Mouse (Mus musculus) retina, embryonic 14.5 days (tissue): ENCODE measurements at regions not wholly inside any gene's neighbourhood (a gene's known extent, or its start where the extent isn't known, plus 50 kb on each side); places are given as distances from the start of the nearest gene placed in this dataset.
A peak's percentile ranks its signal among the peaks of the same experiment; 100 is the strongest.
"Not testable (repeated sequence)": the region's sequence is repeated elsewhere in the genome, so short reads cannot be mapped to it uniquely, and the experiment has no call there.

ENCODE experiments used
- DNase-seq: peaks from one replicate; pipeline ENCODE4 v3.0.0-alpha.2; 2015; ENCODE audit warnings: low spot score

DNA sequence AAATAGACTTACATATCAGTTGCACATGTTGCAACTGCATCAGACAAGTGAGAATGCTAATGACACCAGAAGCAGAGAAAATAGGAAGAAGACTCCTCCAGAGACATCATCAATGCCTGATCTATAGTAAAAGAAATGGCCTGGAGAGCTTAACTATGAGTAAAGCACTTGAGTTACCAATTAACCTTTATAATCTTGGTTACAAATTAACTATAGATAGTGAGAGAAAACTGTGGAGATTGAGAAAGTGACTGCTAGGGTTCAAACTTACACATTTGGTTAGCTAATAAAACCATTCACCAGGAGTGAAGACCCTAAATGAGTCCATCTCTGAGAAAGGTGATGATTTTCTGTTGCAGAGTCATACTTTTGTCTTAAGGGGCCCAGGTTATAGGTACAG is 307.4 kb downstream of the Phex start:
- no peak for DNase-seq

DNA sequence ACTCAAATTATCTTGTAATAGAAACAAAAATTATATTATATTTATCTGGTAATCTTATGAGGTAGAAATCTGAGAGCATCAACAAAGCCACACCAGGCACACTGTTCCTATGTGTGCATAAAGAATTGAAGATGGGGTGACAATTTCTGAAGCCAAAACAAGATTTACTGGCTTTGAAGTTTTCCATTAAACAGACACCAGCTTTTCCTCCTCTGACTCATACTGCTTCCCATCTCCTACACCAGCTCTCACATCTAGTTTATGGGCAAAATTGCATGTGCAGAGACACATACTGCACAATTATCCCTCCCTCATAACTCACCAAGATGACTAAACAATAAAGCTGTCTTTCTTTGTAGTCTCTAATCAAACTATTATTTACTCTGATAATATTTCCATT is 335.1 kb downstream of the Phex start:
- no peak for DNase-seq

DNA sequence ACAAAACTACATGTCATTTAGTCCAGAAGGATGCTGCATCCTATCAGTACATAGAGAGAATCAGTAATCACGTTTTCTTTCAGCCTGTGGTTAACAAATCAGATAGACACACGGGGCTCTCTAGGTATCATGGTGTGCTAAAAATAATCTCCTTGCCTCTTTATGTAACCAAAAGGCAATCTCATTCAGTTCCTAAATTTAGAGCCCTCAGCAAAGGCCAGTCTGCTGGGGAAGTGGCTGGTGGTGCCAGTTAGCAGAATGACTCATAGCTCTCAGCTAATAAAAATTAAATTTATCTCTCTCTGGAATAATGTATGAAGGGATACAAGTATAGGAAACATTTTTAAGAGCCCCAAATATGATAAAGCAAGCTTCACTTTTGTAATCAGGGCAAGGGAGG is 335.5 kb downstream of the Phex start:
- no peak for DNase-seq

DNA sequence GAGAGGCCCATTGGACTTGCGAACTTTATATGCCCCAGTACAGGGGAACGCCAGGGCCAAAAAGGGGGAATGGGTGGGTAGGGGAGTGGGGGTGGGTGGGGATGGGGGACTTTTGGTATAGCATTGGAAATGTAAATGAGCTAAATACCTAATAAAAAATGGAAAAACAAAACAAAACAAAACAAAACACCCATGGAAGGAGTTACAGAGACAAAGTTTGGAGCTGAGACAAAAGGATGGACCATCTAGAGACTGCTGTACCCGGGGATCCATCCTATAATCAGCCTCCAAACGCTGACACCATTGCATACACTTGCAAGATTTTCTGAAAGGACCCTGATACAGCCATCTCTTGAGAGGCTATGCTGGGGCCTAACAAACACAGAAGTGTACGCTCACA is 337.1 kb downstream of the Phex start:
- not testable (repeated sequence) for DNase-seq

DNA sequence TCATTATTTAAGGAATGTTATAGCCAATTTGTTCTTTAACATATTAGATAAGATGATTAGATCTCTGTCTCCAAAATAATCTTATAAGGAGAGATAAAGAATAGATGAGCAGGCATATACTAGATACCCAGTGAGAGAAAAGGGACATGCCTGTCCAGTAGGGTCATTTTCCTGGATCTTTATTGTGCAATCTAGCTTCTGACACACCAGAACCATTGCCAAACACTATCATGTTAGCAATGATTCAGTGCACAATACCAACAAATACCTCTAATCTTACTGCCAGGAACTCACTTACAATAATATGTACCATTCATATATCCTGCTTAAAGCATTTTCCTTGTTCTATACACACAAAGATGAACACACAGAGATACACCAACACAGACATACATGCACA is 338.9 kb downstream of the Phex start:
- DNase-seq = no peak

DNA sequence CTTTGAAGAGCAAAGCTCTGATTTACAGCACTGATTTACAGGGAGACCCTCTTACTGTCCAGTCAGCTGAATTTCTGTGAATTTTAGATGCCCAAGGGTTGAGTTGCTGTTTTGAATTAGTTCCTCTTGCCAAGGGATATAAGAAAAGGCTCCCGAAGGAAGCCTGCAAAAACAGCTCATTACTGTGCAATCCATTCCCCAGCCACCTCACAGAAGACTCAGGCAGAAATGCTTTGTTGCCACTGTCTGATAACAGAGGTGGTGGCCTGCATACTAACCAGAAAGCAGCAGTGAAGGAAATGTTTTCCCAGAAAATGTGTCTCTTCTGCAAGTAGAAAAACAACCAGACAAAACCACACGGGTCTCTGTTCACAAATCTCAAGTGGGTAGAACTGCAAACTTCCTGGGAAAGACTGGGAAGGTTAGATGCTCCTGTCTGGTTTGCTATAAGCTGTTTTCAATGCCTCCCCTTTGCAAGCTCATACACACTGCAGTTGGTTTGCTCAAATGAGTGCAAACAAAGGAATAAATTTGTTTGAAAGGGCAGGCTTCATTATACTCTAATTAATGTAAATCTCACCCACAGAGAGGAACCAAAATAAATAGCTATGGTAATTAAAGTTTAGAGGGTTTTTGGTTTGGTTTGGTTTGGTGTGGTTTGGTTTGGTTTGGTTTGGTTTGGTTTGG is 363.3 kb downstream of the Phex start:
- DNase-seq = peak; percentile 31

DNA sequence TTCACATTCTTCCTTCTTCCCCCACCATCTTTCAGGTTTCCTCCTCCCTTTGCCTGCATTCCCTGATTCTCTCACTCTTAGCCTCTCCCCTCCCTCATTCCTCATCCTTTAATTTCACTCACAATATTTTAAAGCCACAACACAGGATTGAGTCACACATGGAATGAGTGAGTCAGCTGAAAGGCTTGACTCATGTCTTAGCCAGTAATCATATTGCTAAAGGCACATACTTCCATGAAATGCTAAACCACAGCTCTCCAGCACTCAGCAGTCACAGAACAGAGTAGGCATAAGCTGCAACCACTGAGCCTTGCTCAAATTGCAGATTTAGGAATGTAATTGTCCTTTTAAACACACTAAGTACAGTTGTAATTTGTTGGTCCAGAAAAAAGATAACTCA is 386.2 kb downstream of the Phex start:
- DNase-seq = no peak

DNA sequence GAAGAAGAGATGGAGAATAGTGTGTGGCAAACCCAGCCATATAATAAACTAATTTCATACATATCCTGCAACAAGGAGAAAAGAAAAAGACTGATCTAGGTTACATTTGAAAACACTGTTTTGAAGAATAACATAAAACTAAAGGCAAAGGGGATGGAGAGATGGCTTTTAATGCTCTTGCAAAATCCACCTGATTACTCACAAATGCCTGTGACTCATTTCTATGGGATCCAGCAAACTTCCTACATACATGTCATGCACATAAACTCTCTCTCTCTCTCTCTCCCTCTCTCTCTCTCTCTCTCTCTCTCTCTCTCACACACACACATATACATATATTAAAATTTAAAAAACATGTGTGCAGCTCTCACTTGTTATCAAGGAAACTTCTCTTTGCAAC is 390.8 kb downstream of the Phex start:
- DNase-seq = no peak

DNA sequence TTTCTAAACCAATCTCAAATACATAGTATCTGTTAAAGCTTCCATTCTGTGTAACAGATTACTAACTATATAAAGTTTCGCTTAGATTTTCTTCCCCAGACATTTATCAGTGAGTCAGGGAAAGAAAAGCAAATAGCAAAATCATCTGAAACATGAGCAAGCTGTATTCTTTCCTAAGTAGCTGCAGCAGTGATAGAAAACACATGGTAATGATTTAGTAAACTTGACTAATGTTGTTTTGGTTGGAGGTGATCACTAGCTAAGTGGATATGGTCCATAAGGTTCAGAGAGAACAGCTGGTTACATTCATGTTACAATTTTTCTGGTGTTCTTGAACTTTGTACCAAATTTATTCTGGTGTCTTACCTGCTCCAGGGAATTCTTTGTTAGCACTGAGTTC is 393.3 kb downstream of the Phex start:
- DNase-seq = no peak

DNA sequence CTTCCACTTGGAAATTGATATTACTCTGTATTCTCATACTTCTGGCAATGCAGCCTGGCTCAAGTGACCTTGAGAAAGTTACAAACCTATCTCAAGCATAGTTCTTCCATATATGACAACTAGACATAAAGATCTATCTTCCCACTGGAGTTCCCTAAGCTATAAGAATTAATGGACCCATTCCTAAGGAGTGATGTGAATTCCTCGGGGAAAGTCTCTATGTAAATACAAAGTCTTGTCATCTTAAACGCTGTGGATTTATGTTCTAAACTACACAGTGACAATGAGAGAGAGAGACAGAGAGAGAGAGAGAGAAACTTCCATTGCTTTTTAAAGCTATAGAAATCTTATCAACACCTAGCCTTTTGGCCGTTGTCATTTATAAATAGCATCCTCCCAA is 394.8 kb downstream of the Phex start:
- DNase-seq = no peak

DNA sequence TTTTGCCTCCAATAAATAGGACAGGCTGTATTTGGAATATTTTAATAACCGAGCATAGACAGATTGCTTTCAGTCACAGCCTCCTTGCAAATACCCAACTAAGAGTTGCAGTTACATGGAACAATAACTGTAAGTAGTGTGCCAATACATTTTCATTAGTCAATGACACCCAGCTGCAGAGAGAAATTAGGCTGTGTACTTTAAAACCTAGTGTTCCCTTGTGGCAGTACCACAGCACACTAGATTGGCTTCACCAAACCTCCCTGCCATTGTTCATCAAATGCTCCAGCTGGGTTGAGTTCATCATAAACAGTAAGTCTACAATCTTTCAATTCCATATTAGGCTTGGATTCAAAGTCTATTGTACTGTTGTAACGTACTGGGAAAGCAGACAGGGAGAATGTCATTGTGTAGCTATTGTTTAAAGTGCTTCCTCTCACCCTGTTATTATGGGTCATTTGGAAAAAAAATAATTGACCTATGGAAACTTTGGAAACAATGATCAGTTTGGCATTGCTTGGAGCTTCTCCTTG is 425.1 kb downstream of the Phex start:
- DNase-seq = peak; percentile 57

DNA sequence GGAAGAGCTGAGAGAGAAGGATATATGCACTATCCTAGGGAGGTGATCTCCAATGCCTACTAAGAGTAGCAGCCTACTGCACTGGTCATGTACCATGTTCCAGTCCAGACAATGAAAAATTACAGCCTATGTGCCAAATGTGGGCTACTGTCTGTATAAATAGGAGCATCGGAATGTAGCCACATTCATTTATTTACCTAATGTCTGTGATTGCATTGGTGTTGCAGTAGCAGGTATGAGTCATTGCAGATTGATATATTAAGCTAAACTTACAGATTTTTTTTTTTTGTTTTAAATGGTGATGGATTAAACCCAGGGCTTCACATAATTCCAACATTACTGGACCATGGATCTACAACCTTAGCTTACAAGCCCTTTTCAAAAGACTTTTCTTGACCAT is 468.0 kb downstream of the Phex start:
- no peak for DNase-seq

DNA sequence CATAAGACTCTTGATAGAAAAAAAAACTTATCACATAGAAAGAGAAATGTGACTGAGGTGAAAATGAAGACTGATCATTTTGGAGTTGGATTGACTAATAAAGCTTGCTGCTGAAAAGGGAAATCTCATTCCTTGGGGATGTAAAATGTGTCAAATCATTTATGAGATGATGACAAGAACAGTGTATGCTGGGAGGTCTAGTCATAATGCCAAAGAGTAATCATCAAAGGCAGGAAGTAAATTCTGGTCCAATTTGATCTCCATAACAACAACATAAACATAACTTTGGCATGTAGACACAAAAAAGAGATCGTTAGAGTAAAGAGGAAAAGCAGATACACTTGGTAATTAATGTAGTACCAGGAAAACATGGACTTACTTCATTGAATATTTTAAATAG is 470.9 kb downstream of the Phex start:
- no peak for DNase-seq

DNA sequence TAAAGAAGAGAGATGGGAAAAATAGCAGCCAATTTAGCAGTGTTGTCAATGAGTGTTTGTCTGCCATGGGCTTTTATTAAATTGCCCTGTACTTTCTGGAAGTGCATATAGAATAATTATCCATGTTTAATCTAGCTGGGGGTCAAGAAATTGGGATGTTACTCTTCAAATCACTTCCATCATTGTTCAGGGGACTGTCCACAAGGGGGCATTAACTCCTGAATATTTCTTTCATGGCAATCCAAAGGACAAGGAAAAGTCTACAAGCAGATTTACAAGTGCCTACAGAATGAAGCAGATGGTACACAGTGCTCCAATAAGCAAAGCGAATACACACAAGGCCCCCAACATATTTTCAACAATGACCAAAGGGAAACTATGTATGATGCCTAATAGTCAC is 501.7 kb downstream of the Phex start:
- peak; percentile 22 for DNase-seq
